9 mouse cellular contexts compared by ENCODE assay signal in the genomic region with DNA sequence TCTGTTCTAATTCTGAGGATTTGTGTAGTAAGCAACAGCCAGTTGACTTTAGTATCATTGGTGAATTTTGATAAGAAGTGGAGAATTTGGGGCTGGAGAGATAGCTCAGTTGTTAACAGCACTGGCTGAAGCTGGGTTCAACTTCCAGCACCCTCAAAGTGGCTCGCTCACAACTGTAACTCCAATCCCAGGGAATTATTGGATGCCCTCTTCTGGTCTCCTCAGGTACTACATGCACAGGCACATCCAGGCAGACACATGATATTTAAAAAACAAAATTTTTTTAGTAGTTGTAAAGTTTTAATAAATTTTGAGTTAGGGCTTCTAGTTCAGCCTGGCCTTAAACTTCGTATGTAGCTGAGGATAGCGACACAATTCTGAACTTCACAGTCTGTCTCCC. TPM values are rescaled to one million over a fixed set of nuclear protein-coding genes. Genes with fewer than 3 reads are reported as not detected.
DNase-seq lines count a peak whose midpoint lies in the region; ATAC-seq lines count a peak whose summit lies in the region.
"Had no signal": no experiment of that assay in that cellular context is flagged by ENCODE, and none has a peak within 500 bp of the region (broad histone marks: within the 10 kb centered on the region; RNA-seq: fewer than 3 reads in every experiment).

No protein-coding gene starts in this region.

- H3K36me3 ChIP-seq in forebrain, embryonic 14.5 days (ENCODE audit: control insufficient read depth, insufficient read depth, low read length), result peaks cover 17% of the 10 kb centered on the region; the same call in 1 of the 2 replicates
- H3K36me3 ChIP-seq in forebrain, embryonic 15.5 days, result peaks cover 21% of the 10 kb centered on the region
- H3K36me3 ChIP-seq in midbrain, embryonic 14.5 days (ENCODE audit: control insufficient read depth, insufficient read depth, low read length), result peaks cover 36% of the 10 kb centered on the region
- peaks cover 16% of the 10 kb centered on the region; the same call in 1 of the 2 replicates for H3K36me3 ChIP-seq in midbrain, embryonic 15.5 days (replicated peaks)

- H3K27me3 ChIP-seq in forebrain, embryonic 14.5 days (replicated peaks; ENCODE audit: control insufficient read depth, insufficient read depth, low read length), result no peaks in the 10 kb centered on the region
- no peaks in the 10 kb centered on the region for H3K27me3 ChIP-seq in forebrain, embryonic 15.5 days
- H3K27me3 ChIP-seq in midbrain, embryonic 14.5 days (ENCODE audit: control insufficient read depth, insufficient read depth, low read length), result no peaks in the 10 kb centered on the region
- no peaks in the 10 kb centered on the region for H3K27me3 ChIP-seq in midbrain, embryonic 15.5 days (replicated peaks)
- H3K27me3 ChIP-seq: neural tube, embryonic 12.5 days had no signal

- H3K9me3 ChIP-seq in forebrain, embryonic 14.5 days (replicated peaks; ENCODE audit: control insufficient read depth, low read length), result no peaks in the 10 kb centered on the region
- no peaks in the 10 kb centered on the region for H3K9me3 ChIP-seq in forebrain, embryonic 15.5 days
- H3K9me3 ChIP-seq in midbrain, embryonic 14.5 days (ENCODE audit: control insufficient read depth, low read length), result no peaks in the 10 kb centered on the region
- no peaks in the 10 kb centered on the region for H3K9me3 ChIP-seq in midbrain, embryonic 15.5 days
- H3K9me3 ChIP-seq: neural tube, embryonic 12.5 days had no signal

- ATAC-seq in forebrain, embryonic 14.5 days, result no peak
- ATAC-seq in forebrain, embryonic 15.5 days (replicated peaks), result no peak
- ATAC-seq in midbrain, embryonic 14.5 days (ENCODE audit: low FRiP score, low TSS enrichment), result no peak
- ATAC-seq in midbrain, embryonic 15.5 days (replicated peaks), result no peak
- ATAC-seq in erythroid progenitor cell, adult 5-6 weeks (replicated peaks; ENCODE audit: low FRiP score, poor library complexity, severe bottlenecking), result 0 out of 2 replicates have a peak, but pooled peaks have one; percentile 59

- 47% methylated on average over 3 of the region's 3 CpGs for WGBS in forebrain, embryonic 14.5 days
- WGBS in forebrain, embryonic 15.5 days, result 43% methylated on average over 3 of the region's 3 CpGs
- 52% methylated on average over 3 of the region's 3 CpGs for WGBS in midbrain, embryonic 14.5 days
- WGBS in midbrain, embryonic 15.5 days, result 47% methylated on average over 3 of the region's 3 CpGs

- H3K27ac ChIP-seq in forebrain, embryonic 14.5 days (ENCODE audit: low read depth, low read length), result no peak overlapping the region
- no peak overlapping the region for H3K27ac ChIP-seq in forebrain, embryonic 15.5 days (replicated peaks)
- H3K27ac ChIP-seq in midbrain, embryonic 14.5 days (replicated peaks; ENCODE audit: low read depth, low read length), result no peak overlapping the region
- no peak overlapping the region for H3K27ac ChIP-seq in midbrain, embryonic 15.5 days
- H3K27ac ChIP-seq: neural tube, embryonic 12.5 days had no signal

- H3K9ac ChIP-seq in forebrain, embryonic 14.5 days (ENCODE audit: low read length), result no peak overlapping the region
- H3K9ac ChIP-seq in forebrain, embryonic 15.5 days (replicated peaks), result no peak overlapping the region
- no peak overlapping the region for H3K9ac ChIP-seq in midbrain, embryonic 14.5 days (replicated peaks; ENCODE audit: low read length)
- H3K9ac ChIP-seq in midbrain, embryonic 15.5 days, result no peak overlapping the region
- H3K9ac ChIP-seq: neural tube, embryonic 12.5 days had no signal

- no peak overlapping the region for H3K4me2 ChIP-seq in forebrain, embryonic 14.5 days (ENCODE audit: low read length)
- no peak overlapping the region for H3K4me2 ChIP-seq in forebrain, embryonic 15.5 days (replicated peaks)
- no peak overlapping the region for H3K4me2 ChIP-seq in midbrain, embryonic 14.5 days (ENCODE audit: low read length)
- no peak overlapping the region for H3K4me2 ChIP-seq in midbrain, embryonic 15.5 days
- H3K4me2 ChIP-seq: neural tube, embryonic 12.5 days had no signal

- H3K4me1 ChIP-seq in forebrain, embryonic 14.5 days (ENCODE audit: control insufficient read depth, insufficient read depth, low read length), result no peaks in the 10 kb centered on the region
- H3K4me1 ChIP-seq in forebrain, embryonic 15.5 days, result no peaks in the 10 kb centered on the region
- H3K4me1 ChIP-seq in midbrain, embryonic 14.5 days (ENCODE audit: control insufficient read depth, insufficient read depth, low read length), result no peaks in the 10 kb centered on the region
- H3K4me1 ChIP-seq in midbrain, embryonic 15.5 days, result no peaks in the 10 kb centered on the region
- H3K4me1 ChIP-seq: neural tube, embryonic 12.5 days had no signal

- no peak overlapping the region for H3K4me3 ChIP-seq in forebrain, embryonic 14.5 days (ENCODE audit: low read depth, low read length)
- H3K4me3 ChIP-seq in forebrain, embryonic 15.5 days, result no peak overlapping the region
- H3K4me3 ChIP-seq in midbrain, embryonic 14.5 days (replicated peaks; ENCODE audit: low read depth, low read length), result no peak overlapping the region
- H3K4me3 ChIP-seq in midbrain, embryonic 15.5 days, result no peak overlapping the region
- H3K4me3 ChIP-seq: neural tube, embryonic 12.5 days had no signal

- DNase-seq in forebrain, embryonic 14.5 days (ENCODE audit: low spot score), result peak; percentile 48
- DNase-seq in midbrain, embryonic 14.5 days, result peak; percentile 73
- peak; percentile 34 to 57 for DNase-seq in adrenal gland, postnatal 36 days
- peak; percentile 17 to 59 for DNase-seq in layer of hippocampus, postnatal 25 days (ENCODE audit: extremely low spot score in 1 of 2, low spot score in 1 of 2)
- DNase-seq in right cerebral cortex, postnatal 10 days (ENCODE audit: low spot score in 2 of 2), result peak; percentile 51 to 65

RNA-seq across cellular contexts. Expression of a gene that starts 15.0 kb away (rescaled TPM):
- 25.4 and 27.8 TPM in 2 replicates for polyA plus RNA-seq in forebrain, embryonic 14.5 days (2014; fragmentation: Nextera tagmentation; extraction: Ambion mirVana)
- 20.8 and 22.4 TPM in 2 replicates for polyA plus RNA-seq in forebrain, embryonic 15.5 days (2015; fragmentation: Nextera tagmentation; extraction: Ambion mirVana)
- polyA plus RNA-seq in midbrain, embryonic 14.5 days (2014; fragmentation: Nextera tagmentation; extraction: Ambion mirVana), result 6.2 and 13.8 TPM in 2 replicates
- 6.1 and 9.4 TPM in 2 replicates for polyA plus RNA-seq in midbrain, embryonic 15.5 days (2015; fragmentation: Nextera tagmentation; extraction: Ambion mirVana)
- 1 to 10 TPM; 5.1 to 6.9 TPM for total RNA-seq in adrenal gland, postnatal 36 days (2021)
- 23.4 and 54.9 TPM in 2 replicates for total RNA-seq in erythroid progenitor cell, adult 5-6 weeks (2015; ENCODE audit: low replicate concordance)
- 22.5 and 36.1 TPM in 2 replicates for total RNA-seq in erythroid progenitor cell, adult 5-6 weeks (2017; ENCODE audit: low replicate concordance)
- total RNA-seq in layer of hippocampus, postnatal 25 days (2021), result 1 to 10 TPM; 2.7 to 5.7 TPM
